Mouse (Mus musculus): ENCODE data around the gene Ppp1r32. TPM values are rescaled to one million over a fixed set of nuclear protein-coding genes. Genes with fewer than 3 reads are reported as not detected.

Ppp1r32 gene
- total RNA-seq, 1 experiment: 0.62 TPM

GRCm38 (mm10) chr19:10502571-10502970 is 19.8 kb upstream of the Ppp1r32 start:
- no peaks in the 10 kb centered on the region for H3K9me3 ChIP-seq (ENCODE audit: control insufficient read depth, insufficient read depth, low read depth, low read length)
- peaks cover 16% of the 10 kb centered on the region; the same call in 1 of the 2 replicates for H3K36me3 ChIP-seq (ENCODE audit: control insufficient read depth, insufficient read depth, low read length, poor library complexity, severe bottlenecking)
- no peak overlapping the region for H3K9ac ChIP-seq (ENCODE audit: insufficient read depth, low read depth, low read length, poor library complexity, severe bottlenecking)
- no peak overlapping the region for H3K4me3 ChIP-seq (ENCODE audit: insufficient read depth in 1 of 2, low read depth in 1 of 2, low read length in 2 of 2, poor library complexity in 1 of 2, severe bottlenecking in 1 of 2)
- TF ChIP-seq ZC3H11A (IDR thresholded peaks at IDR 0.05; ENCODE audit: borderline replicate concordance, low read depth, low read length) (no peak), CHD2 (IDR thresholded peaks at IDR 0.05; ENCODE audit: low read depth, low read length) (no peak), HCFC1 (IDR thresholded peaks at IDR 0.05; ENCODE audit: borderline replicate concordance, insufficient read depth, low read length) (no peak), MAFK (IDR thresholded peaks at IDR 0.05; ENCODE audit: insufficient read depth, low read depth, low read length) (peak; percentile 90), ZNF384 (IDR thresholded peaks at IDR 0.05; ENCODE audit: low read depth, low read length) (no peak)
- in situ Hi-C loops (cut with MboI; ENCODE audit: low sequenced_read_pairs in 2 of 2, unreplicated experiment in 2 of 2): no loop called here
- DNase-seq (ENCODE audit: low read depth, low spot score): peak; percentile 46
- no peak overlapping the region for H3K27ac ChIP-seq (ENCODE audit: insufficient read depth, low read depth, low read length, poor library complexity, severe bottlenecking)
- H3K4me1 ChIP-seq (ENCODE audit: control insufficient read depth in 2 of 2, insufficient read depth in 2 of 2, low read length in 2 of 2, poor library complexity in 1 of 2): peaks cover 3 to 4% of the 10 kb centered on the region in 2 experiments; a peak in 2 of 4 replicates

GRCm38 (mm10) chr19:10500581-10500980 is 17.9 kb upstream of the Ppp1r32 start:
- Histone ChIP-seq H3K27ac (ENCODE audit: insufficient read depth, low read depth, low read length, poor library complexity, severe bottlenecking) (no peak overlapping the region), H3K9me3 (ENCODE audit: control insufficient read depth, insufficient read depth, low read depth, low read length) (no peaks in the 10 kb centered on the region), H3K36me3 (ENCODE audit: control insufficient read depth, insufficient read depth, low read length, poor library complexity, severe bottlenecking) (peaks cover 14% of the 10 kb centered on the region; the same call in 1 of the 2 replicates), H3K9ac (ENCODE audit: insufficient read depth, low read depth, low read length, poor library complexity, severe bottlenecking) (no peak overlapping the region), H3K4me3 (ENCODE audit: insufficient read depth in 1 of 2, low read depth in 1 of 2, low read length in 2 of 2, poor library complexity in 1 of 2, severe bottlenecking in 1 of 2) (no peak overlapping the region), H3K4me1 (ENCODE audit: control insufficient read depth in 2 of 2, insufficient read depth in 2 of 2, low read length in 2 of 2, poor library complexity in 1 of 2) (peaks cover 4 to 5% of the 10 kb centered on the region in 2 experiments; a peak in 2 of 4 replicates)
- DNase-seq (ENCODE audit: low read depth, low spot score): no peak
- in situ Hi-C loops (cut with MboI; ENCODE audit: low sequenced_read_pairs in 2 of 2, unreplicated experiment in 2 of 2): no loop called here
- no peak for TF ChIP-seq CHD2 (IDR thresholded peaks at IDR 0.05; ENCODE audit: low read depth, low read length)
- TF ChIP-seq HCFC1 (IDR thresholded peaks at IDR 0.05; ENCODE audit: borderline replicate concordance, insufficient read depth, low read length): no peak
- TF ChIP-seq MAFK (IDR thresholded peaks at IDR 0.05; ENCODE audit: insufficient read depth, low read depth, low read length): no peak
- TF ChIP-seq ZC3H11A (IDR thresholded peaks at IDR 0.05; ENCODE audit: borderline replicate concordance, low read depth, low read length): no peak
- TF ChIP-seq ZNF384 (IDR thresholded peaks at IDR 0.05; ENCODE audit: low read depth, low read length): no peak

- Histone ChIP-seq H3K36me3 (ENCODE audit: control insufficient read depth, insufficient read depth, low read length, poor library complexity, severe bottlenecking) (peaks cover 14% of the 10 kb centered on the region; the same call in 1 of the 2 replicates), H3K9ac (ENCODE audit: insufficient read depth, low read depth, low read length, poor library complexity, severe bottlenecking) (no peak overlapping the region), H3K27ac (ENCODE audit: insufficient read depth, low read depth, low read length, poor library complexity, severe bottlenecking) (no peak overlapping the region), H3K4me3 (ENCODE audit: insufficient read depth in 1 of 2, low read depth in 1 of 2, low read length in 2 of 2, poor library complexity in 1 of 2, severe bottlenecking in 1 of 2) (no peak overlapping the region), H3K9me3 (ENCODE audit: control insufficient read depth, insufficient read depth, low read depth, low read length) (no peaks in the 10 kb centered on the region), H3K4me1 (ENCODE audit: control insufficient read depth in 2 of 2, insufficient read depth in 2 of 2, low read length in 2 of 2, poor library complexity in 1 of 2) (peaks cover 4 to 5% of the 10 kb centered on the region in 2 experiments; a peak in 2 of 4 replicates)
- in situ Hi-C loops (cut with MboI; ENCODE audit: low sequenced_read_pairs in 2 of 2, unreplicated experiment in 2 of 2): loop anchor here in 1 of 2 experiments (10.0 kb wide), 1 partner anchor 153 kb away; no protein-coding TSS in a partner anchor
- DNase-seq (ENCODE audit: low read depth, low spot score): no peak
- TF ChIP-seq CHD2 (IDR thresholded peaks at IDR 0.05; ENCODE audit: low read depth, low read length): no peak
- no peak for TF ChIP-seq ZC3H11A (IDR thresholded peaks at IDR 0.05; ENCODE audit: borderline replicate concordance, low read depth, low read length)
- no peak for TF ChIP-seq ZNF384 (IDR thresholded peaks at IDR 0.05; ENCODE audit: low read depth, low read length)
- no peak for TF ChIP-seq MAFK (IDR thresholded peaks at IDR 0.05; ENCODE audit: insufficient read depth, low read depth, low read length)
- TF ChIP-seq HCFC1 (IDR thresholded peaks at IDR 0.05; ENCODE audit: borderline replicate concordance, insufficient read depth, low read length): no peak
These were observed 14.9 kb upstream of the Ppp1r32 start for GRCm38 (mm10) chr19:10497512-10498160.

- Histone ChIP-seq H3K9me3 (ENCODE audit: control insufficient read depth, insufficient read depth, low read depth, low read length) (no peaks in the 10 kb centered on the region), H3K4me3 (ENCODE audit: insufficient read depth in 1 of 2, low read depth in 1 of 2, low read length in 2 of 2, poor library complexity in 1 of 2, severe bottlenecking in 1 of 2) (no peak overlapping the region), H3K27ac (ENCODE audit: insufficient read depth, low read depth, low read length, poor library complexity, severe bottlenecking) (no peak overlapping the region), H3K36me3 (ENCODE audit: control insufficient read depth, insufficient read depth, low read length, poor library complexity, severe bottlenecking) (peaks cover 11% of the 10 kb centered on the region; the same call in 1 of the 2 replicates), H3K9ac (ENCODE audit: insufficient read depth, low read depth, low read length, poor library complexity, severe bottlenecking) (no peak overlapping the region), H3K4me1 (ENCODE audit: control insufficient read depth in 2 of 2, insufficient read depth in 2 of 2, low read length in 2 of 2, poor library complexity in 1 of 2) (peaks cover 4 to 5% of the 10 kb centered on the region in 2 experiments; a peak in 2 of 4 replicates)
- TF ChIP-seq ZNF384 (IDR thresholded peaks at IDR 0.05; ENCODE audit: low read depth, low read length) (no peak), HCFC1 (IDR thresholded peaks at IDR 0.05; ENCODE audit: borderline replicate concordance, insufficient read depth, low read length) (no peak), ZC3H11A (IDR thresholded peaks at IDR 0.05; ENCODE audit: borderline replicate concordance, low read depth, low read length) (no peak), MAFK (IDR thresholded peaks at IDR 0.05; ENCODE audit: insufficient read depth, low read depth, low read length) (no peak), CHD2 (IDR thresholded peaks at IDR 0.05; ENCODE audit: low read depth, low read length) (no peak)
- in situ Hi-C loops (cut with MboI; ENCODE audit: low sequenced_read_pairs in 2 of 2, unreplicated experiment in 2 of 2): loop anchor here in 1 of 2 experiments (10.0 kb wide), 1 partner anchor 152 kb away; no protein-coding TSS in a partner anchor
- DNase-seq (ENCODE audit: low read depth, low spot score): no peak
These were observed 14.2 kb upstream of the Ppp1r32 start for GRCm38 (mm10) chr19:10496976-10497375.

All from ES-E14 (cell line).